Mouse (Mus musculus): ENCODE measurements around the gene Dync1li2. TPM values are rescaled to one million over a fixed set of nuclear protein-coding genes. Genes with fewer than 3 reads are reported as not detected.

Gene Dync1li2
- polyA plus RNA-seq, 1 experiment from 2014 or later: 124 TPM

- ATAC-seq: no peak
- no peak overlapping the region for H3K9ac ChIP-seq (replicated peaks)
These were observed 29.9 kb downstream of the Dync1li2 start for GRCm38 (mm10) chr8:104412805-104413532.

GRCm38 (mm10) chr8:104411972-104412371 lies 30.9 kb downstream of the Dync1li2 start:
- ATAC-seq: no peak

More at GRCm38 (mm10) chr8:104412805-104413532, 29.9 kb downstream of the Dync1li2 start:
- H3K27me3 ChIP-seq: no peaks in the 10 kb centered on the region
- no peak overlapping the region for H3K27ac ChIP-seq
- no peaks in the 10 kb centered on the region for H3K9me3 ChIP-seq
- no peak overlapping the region for H3K4me3 ChIP-seq (replicated peaks)
- H3K36me3 ChIP-seq: peaks cover 16% of the 10 kb centered on the region
- no peak overlapping the region for H3K4me2 ChIP-seq (replicated peaks)
- H3K4me1 ChIP-seq (replicated peaks): peaks cover 7% of the 10 kb centered on the region; the same call in 1 of the 2 replicates
- WGBS: 85% methylated on average over 7 of the region's 7 CpGs

GRCm38 (mm10) chr8:104411468-104411867 lies 31.4 kb downstream of the Dync1li2 start:
- no peak overlapping the region for H3K4me2 ChIP-seq (replicated peaks)
- peaks cover 5% of the 10 kb centered on the region; the same call in 1 of the 2 replicates for H3K36me3 ChIP-seq
- no peak overlapping the region for H3K4me3 ChIP-seq (replicated peaks)
- ATAC-seq: no peak
- H3K27ac ChIP-seq: no peak overlapping the region; the same call in 1 of the 2 replicates
- no peak overlapping the region for H3K9ac ChIP-seq (replicated peaks)
- H3K9me3 ChIP-seq: no peaks in the 10 kb centered on the region
- H3K4me1 ChIP-seq (replicated peaks): peaks cover 7% of the 10 kb centered on the region; the same call in 1 of the 2 replicates
- no peaks in the 10 kb centered on the region for H3K27me3 ChIP-seq
- WGBS: 86% methylated on average over 3 of the region's 3 CpGs

More at GRCm38 (mm10) chr8:104411972-104412371, 30.9 kb downstream of the Dync1li2 start:
- H3K27me3 ChIP-seq: no peaks in the 10 kb centered on the region
- no peaks in the 10 kb centered on the region for H3K9me3 ChIP-seq
- H3K36me3 ChIP-seq: peaks cover 6% of the 10 kb centered on the region
- no peak overlapping the region for H3K27ac ChIP-seq
- H3K4me2 ChIP-seq (replicated peaks): no peak overlapping the region
- H3K9ac ChIP-seq (replicated peaks): no peak overlapping the region
- no peak overlapping the region for H3K4me3 ChIP-seq (replicated peaks)
- peaks cover 7% of the 10 kb centered on the region; the same call in 1 of the 2 replicates for H3K4me1 ChIP-seq (replicated peaks)
- WGBS: 88% methylated on average over 3 of the region's 3 CpGs

- H3K27ac ChIP-seq: no peak overlapping the region; the same call in 1 of the 2 replicates
- WGBS: 35% methylated on average over 7 of the region's 7 CpGs
These were observed 32.1 kb downstream of the Dync1li2 start for GRCm38 (mm10) chr8:104410628-104411273.

GRCm38 (mm10) chr8:104408328-104409110 lies 34.3 kb downstream of the Dync1li2 start:
- ATAC-seq: no peak
- peaks cover 7% of the 10 kb centered on the region; the same call in 1 of the 2 replicates for H3K4me1 ChIP-seq (replicated peaks)
- no peak overlapping the region for H3K27ac ChIP-seq
- H3K27me3 ChIP-seq: no peaks in the 10 kb centered on the region
- no peak overlapping the region for H3K9ac ChIP-seq (replicated peaks)
- H3K9me3 ChIP-seq: no peaks in the 10 kb centered on the region
- no peak overlapping the region for H3K4me2 ChIP-seq (replicated peaks)
- 90% methylated on average over 7 of the region's 7 CpGs for WGBS
- H3K36me3 ChIP-seq: no peaks in the 10 kb centered on the region
- H3K4me3 ChIP-seq (replicated peaks): no peak overlapping the region

More at GRCm38 (mm10) chr8:104410628-104411273, 32.1 kb downstream of the Dync1li2 start:
- Histone ChIP-seq H3K4me3 (replicated peaks) (no peak overlapping the region), H3K27me3 (no peaks in the 10 kb centered on the region), H3K9ac (replicated peaks) (no peak overlapping the region), H3K9me3 (no peaks in the 10 kb centered on the region), H3K4me1 (replicated peaks) (peaks cover 7% of the 10 kb centered on the region; the same call in 1 of the 2 replicates), H3K36me3 (peaks cover 5% of the 10 kb centered on the region; the same call in 1 of the 2 replicates), H3K4me2 (replicated peaks) (no peak overlapping the region)
- no peak for ATAC-seq

- no peak for ATAC-seq
- Histone ChIP-seq H3K9me3 (no peaks in the 10 kb centered on the region), H3K4me2 (replicated peaks) (no peak overlapping the region), H3K36me3 (no peaks in the 10 kb centered on the region), H3K4me3 (replicated peaks) (no peak overlapping the region), H3K27me3 (no peaks in the 10 kb centered on the region), H3K27ac (no peak overlapping the region), H3K4me1 (replicated peaks) (peaks cover 7% of the 10 kb centered on the region; the same call in 1 of the 2 replicates), H3K9ac (replicated peaks) (no peak overlapping the region)
- WGBS: 86% methylated on average over 6 of the region's 6 CpGs
These were observed 36.3 kb downstream of the Dync1li2 start for GRCm38 (mm10) chr8:104406340-104407128.

- Histone ChIP-seq H3K36me3 (no peaks in the 10 kb centered on the region), H3K9me3 (no peaks in the 10 kb centered on the region), H3K4me2 (replicated peaks) (no peak overlapping the region), H3K9ac (replicated peaks) (no peak overlapping the region), H3K27ac (no peak overlapping the region), H3K4me1 (replicated peaks) (peaks cover 1% of the 10 kb centered on the region; the same call in 1 of the 2 replicates), H3K27me3 (no peaks in the 10 kb centered on the region), H3K4me3 (replicated peaks) (no peak overlapping the region)
- 79% methylated on average over 15 of the region's 15 CpGs for WGBS
- no peak for ATAC-seq
These were observed 37.2 kb downstream of the Dync1li2 start for GRCm38 (mm10) chr8:104405430-104406187.

- H3K4me3 ChIP-seq (replicated peaks): no peak overlapping the region
- H3K36me3 ChIP-seq: no peaks in the 10 kb centered on the region
- H3K4me2 ChIP-seq (replicated peaks): no peak overlapping the region
- H3K9ac ChIP-seq (replicated peaks): no peak overlapping the region
- no peak overlapping the region for H3K27ac ChIP-seq
- no peaks in the 10 kb centered on the region for H3K27me3 ChIP-seq
- WGBS: 72% methylated on average over 3 of the region's 3 CpGs
- ATAC-seq: no peak
- H3K4me1 ChIP-seq (replicated peaks): no peaks in the 10 kb centered on the region
- no peaks in the 10 kb centered on the region for H3K9me3 ChIP-seq
These were observed 39.3 kb downstream of the Dync1li2 start for GRCm38 (mm10) chr8:104403596-104403995.

GRCm38 (mm10) chr8:104395703-104396357 lies 47.0 kb downstream of the Dync1li2 start, which contains the start of gene Cmtm4:
Gene Cmtm4, minus strand, starts transcription at chr8:104395807.
- peak within 1 kb of the TSS; percentile 84 for H3K4me2 ChIP-seq (replicated peaks)
- H3K9me3 ChIP-seq: peaks cover 3% of the 10 kb centered on the region; the same call in 1 of the 2 replicates
- H3K27me3 ChIP-seq: no peaks in the 10 kb centered on the region
- peaks cover 21% of the 10 kb centered on the region for H3K4me1 ChIP-seq (replicated peaks)
- peak within 1 kb of the TSS; percentile 76 for H3K4me3 ChIP-seq (replicated peaks)
- H3K27ac ChIP-seq: peak within 1 kb of the TSS; percentile 84
- H3K36me3 ChIP-seq: no peaks in the 10 kb centered on the region
- H3K9ac ChIP-seq (replicated peaks): peak within 1 kb of the TSS; percentile 90
- peak; percentile 78 for ATAC-seq
- WGBS: 4% methylated on average over 19 of the region's 54 CpGs
